Mouse (Mus musculus) lung, postnatal 14 days (tissue): ENCODE results near the gene Phldb3.

Source experiments
- DNase-seq: peaks from one replicate; pipeline ENCODE4 v3.0.0; 2021

The Phldb3 gene

DNA sequence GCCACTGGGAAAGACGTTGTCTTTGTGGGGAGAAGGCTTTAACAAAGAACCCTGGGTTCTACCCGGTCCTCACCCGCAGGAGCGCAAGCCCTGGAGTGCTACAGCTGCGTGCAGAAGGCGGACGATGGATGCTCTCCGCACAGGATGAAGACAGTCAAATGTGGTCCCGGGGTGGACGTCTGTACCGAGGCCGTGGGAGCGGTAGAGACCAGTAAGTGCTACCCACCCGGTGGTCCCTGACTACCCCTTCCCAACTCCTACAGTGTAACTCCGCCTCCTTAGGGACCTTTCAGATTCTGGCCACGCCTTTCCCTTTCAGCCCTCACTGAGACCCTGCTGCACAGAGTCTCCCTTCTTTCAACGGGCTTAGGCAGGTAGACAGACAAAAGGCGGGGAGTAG lies 26.5 kb downstream of the Phldb3 start:
- no peak for DNase-seq

DNA sequence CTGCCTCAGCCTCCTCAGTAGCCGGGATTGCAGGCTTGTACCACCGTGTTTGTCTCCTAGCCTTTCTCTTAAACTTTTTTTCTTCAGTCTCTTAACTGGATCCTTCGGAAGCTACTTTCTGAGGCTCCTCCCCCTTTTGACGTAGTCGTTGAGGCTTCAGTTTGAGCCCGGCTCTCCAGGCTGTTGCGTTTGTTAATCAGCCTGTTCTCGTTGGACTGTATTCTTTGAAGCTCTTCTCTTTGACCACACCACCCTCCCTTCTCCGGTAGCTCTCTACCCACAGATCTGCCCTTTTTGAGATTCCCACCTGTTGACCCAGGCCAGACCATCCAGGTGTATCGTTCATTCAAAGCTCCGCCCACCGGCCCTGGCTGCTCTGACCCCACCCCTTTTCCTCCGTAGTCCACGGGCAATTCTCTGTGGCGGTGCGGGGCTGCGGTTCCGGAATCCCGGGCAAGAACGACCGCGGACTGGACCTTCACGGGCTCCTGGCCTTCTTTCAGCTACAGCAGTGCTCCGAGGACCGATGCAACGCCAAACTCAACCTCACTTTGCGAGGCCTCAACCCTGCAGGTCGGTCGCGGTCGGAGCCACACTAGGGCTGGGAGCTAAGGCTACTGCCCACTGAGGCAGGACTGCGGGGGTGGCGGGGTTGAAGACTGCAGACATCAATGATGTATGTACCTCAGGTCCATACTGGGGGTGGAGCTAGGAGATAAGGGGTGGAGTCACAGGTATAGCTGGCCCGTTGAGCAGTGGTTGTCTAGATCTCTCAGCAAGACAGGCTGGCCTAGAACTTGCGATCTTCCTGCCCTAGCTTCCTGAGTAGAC lies 27.7 kb downstream of the Phldb3 start:
- peak; percentile 15 for DNase-seq

DNA sequence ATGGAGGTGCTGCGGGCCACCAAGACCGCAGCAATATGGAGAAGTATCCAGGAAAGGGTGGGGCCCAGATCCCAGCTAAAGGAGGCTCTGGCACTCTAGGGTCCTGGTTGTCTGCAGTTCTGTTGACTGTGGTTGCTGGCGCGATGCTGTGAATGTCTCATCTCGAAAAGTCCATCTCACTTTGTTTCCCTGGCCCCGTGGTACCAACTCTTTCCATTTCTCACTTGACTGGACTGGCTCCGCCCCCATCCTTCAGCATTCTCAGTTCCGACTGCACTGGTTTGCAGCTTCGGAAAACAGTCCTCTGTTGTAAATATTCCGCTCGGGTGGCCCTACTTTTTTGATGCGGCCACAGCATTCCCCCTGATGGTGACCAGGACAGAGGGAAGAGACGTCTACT lies 29.9 kb downstream of the Phldb3 start:
- DNase-seq = no peak

DNA sequence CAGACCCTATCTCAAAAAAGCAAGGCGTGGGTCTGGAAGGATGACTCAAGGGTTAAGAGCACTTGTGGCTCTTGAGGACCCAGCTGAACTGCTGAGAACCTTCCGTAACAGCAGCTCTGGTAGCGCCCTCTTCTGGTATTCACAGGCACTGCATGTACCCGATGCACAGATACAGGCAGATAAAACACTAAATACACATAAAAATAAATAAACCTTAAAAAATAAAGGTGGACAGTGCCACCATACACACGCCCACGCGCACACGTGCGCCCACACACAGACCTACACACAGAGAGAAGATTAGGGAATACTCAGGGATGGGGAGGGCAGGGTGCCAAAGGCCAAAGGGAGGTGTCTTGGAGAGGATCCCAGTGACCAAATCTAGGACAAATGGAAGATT lies 31.9 kb downstream of the Phldb3 start:
- peak; percentile 63 for DNase-seq

DNA sequence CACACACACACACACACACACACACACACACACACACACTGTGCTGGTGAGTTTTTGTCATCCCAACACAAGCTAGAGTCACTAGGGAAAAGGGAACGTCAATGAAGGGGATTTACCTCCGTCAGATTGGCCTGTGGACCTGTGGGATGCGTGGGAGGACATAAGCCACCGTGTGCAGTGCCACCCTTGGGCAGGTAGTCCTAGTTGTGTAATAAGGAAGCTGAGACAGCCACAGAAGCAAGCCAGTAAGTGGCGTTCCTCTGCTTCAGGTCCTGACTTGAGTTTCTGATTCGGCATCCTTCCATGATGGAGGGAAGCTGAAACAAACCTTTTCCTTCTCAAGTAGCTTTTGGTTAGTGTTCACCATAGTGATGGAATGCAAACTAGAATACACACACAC lies 33.9 kb downstream of the Phldb3 start:
- no peak for DNase-seq

DNA sequence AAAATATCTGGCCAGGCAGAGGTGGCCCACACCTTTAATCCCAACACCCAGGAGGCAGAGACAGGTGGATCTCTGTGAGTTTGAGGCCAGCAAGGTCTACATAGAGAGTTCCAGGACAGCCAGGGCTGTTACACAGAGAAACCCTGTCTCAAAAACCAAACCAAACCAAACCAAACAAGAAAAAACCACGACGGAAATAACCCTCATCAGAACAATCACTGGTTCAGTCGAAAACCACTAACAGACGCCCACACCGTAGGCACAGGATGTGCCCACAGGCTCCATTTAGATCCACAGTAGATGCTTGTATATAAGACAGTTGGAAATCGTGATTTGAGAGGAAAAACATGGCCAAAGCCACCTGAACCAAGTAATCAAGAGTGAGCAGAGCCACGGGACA lies 34.4 kb downstream of the Phldb3 start:
- DNase-seq = no peak

GRCm38 (mm10) chr7:24646486-24646885 lies 35.9 kb downstream of the Phldb3 start:
- DNase-seq = no peak

DNA sequence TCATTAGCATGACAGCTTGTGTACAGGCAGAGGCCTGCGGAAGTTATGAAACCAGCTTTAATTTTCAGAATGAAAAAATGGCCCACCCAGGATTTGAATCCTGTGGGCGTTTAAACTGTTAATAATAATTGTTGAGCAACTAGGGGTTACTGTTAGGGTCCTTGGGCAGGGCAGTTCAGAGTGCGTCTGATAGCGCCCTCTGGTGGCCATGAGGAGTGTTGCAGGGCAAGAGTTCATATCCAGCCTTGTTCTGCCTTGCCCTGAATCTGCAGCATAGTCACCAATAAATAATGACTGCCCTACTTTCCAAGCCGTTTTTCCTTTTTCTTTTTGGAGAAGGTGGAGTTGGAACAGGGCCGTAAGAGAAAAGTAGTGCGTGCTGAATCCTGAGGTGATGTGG lies 43.1 kb downstream of the Phldb3 start:
- peak; percentile 70 for DNase-seq

- DNase-seq = no peak
Measured at GRCm38 (mm10) chr7:24659737-24660357, 49.3 kb downstream of the Phldb3 start.

GRCm38 (mm10) chr7:24661118-24661904 lies 50.7 kb downstream of the Phldb3 start:
- DNase-seq = no peak

DNA sequence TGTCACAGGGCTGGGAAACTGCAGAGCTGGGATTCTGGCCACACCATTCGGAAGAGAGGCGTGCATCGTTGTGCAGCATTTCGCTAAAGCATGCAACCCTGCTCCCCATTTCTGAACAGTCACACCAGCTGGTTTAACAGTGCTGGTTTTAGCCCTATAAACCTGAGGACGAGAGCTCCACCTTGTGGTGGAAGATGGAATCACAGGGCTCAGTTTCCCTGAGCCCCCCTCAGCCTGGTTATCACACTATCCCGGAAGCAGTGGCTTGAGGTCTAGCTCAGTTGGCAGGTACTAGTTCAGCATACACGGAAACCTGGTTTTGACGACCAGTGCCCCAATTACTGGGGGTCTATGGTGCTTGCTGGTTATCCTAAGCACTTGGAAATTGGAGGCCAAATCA lies 52.0 kb downstream of the Phldb3 start:
- DNase-seq = peak; percentile 76

DNA sequence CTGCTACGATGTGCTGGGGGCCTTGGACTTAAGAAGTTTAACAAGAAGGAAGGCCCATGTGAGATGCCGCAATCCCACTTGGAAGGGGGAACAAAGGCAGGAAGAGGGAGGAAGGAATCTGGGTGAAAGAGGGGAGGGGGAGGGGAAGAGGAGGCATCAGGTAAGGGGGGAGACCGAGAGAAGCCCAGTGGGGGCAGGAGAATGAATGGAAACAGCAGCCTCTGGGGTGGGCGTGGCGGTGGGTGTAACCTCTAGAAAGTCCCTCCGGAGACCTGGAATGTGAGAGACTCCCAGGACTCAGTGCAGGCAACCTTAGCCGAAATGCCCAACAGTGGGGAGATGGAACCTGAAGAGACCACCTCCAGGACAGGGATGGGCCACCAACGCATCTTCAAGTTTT lies 53.7 kb downstream of the Phldb3 start:
- DNase-seq = no peak

GRCm38 (mm10) chr7:24664959-24665358 lies 54.4 kb downstream of the Phldb3 start:
- no peak for DNase-seq

GRCm38 (mm10) chr7:24671944-24672439 lies 61.4 kb downstream of the Phldb3 start:
- DNase-seq = no peak

DNA sequence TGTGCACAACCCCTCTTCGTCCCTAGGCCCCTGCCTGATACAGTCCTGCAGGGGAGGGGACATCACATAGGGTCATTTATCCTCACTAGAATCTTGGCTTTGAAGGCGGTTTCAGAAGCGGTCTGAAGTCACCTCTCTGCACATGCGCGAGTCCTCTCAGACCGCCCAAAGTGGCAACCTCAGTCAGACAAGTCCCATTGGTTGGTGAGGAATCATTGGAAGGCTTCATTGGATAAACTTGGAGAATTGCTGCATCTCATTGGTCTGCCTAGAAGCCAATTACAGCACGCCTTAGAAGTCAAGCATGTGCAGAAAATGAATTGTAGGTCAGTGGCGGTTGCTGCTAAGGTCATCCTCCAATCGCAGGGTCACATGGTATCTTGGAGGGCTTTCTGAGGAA lies 66.0 kb downstream of the Phldb3 start, which contains the start of gene Tex101:
Gene Tex101, minus strand, starts transcription at position 101 of the 400 bp plus-strand sequence.
- DNase-seq = no peak
